Mouse (Mus musculus) testis, postnatal 10 days (tissue): ENCODE measurements around the gene Lrrc8c.
"Not testable (repeated sequence)": the region's sequence is repeated elsewhere in the genome, so short reads cannot be mapped to it uniquely, and the experiment has no call there.

ENCODE experiments used
- DNase-seq: peaks from one replicate; pipeline ENCODE4 v3.0.0; 2021; ENCODE audit warnings: low spot score

Lrrc8c gene

DNA sequence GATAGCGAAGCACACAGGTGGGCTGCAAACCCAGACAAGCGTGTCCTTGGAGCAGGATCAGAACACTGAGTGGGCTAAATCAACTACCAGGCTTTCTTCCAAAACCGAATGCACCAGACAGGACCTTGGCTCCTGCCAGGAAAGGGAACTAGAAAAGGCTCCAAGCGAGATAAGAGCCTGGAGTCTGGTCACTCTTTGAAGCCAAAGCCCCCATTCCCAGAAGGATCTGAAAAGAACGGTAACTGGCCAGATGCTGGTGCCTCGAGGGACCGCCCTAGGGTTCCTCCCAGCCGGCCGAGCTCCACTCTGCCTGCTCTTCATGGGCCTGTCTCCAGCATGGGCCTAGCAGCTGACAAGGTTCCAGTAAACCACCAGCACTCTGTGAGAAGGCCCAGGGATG is 83.4 kb downstream of the Lrrc8c start:
- peak; percentile 53 for DNase-seq

DNA sequence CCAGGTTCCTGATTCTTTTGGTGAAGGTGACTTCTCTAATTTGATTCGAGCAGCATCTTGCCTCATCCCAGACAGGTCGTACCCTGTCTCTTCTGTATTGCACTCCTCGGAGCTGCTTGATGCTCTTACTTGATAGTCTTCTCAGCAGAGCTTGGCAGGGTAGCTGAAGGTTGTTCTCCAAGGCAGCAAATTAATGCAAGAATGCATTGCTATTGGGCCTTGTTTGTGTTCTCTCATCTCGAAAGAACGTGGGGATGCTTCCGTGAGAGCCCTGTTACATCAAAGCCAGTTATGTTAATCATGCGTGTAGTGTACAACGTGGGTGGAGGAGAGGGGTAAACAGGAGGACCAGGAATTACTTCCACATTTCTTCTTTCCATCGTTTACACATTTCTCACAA is 86.5 kb downstream of the Lrrc8c start:
- no peak for DNase-seq

DNA sequence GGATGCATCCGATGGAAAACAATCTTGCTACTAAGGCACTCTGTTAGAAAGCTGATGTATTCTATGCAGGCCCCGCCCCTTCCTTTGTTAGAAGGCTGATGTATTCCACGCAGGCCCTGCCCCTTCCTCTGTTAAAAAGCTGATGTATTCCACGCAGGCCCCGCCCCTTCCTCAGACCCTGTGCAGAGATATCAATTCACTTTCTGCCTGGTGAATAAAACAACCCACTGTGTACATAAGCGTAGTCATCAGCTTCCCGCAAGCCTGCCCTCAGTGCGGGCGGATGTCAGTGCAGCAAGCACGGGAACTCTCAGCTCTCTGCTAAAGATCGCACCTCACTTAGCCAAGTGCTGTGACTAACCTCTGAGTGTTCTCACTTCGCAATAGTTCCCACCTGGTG is 90.5 kb downstream of the Lrrc8c start:
- DNase-seq, result no peak

DNA sequence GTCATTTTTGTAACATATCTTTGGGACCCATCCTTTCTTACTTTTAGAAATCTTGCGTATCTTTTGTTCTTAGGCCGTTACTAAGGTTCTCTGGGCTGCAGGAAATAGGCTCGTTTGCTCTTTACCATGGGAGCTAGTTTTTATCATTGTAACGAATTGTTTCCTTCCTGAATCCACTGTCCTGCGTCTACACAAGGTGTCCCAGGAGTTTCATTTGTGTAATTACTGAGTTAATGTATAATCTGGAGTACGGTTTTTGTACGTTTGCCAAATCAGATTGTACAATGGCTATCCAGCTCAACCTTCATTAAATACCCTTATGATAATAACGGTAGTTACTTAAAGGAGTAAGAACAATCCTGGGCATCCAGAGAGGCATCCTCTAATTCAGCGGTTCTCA is 93.8 kb downstream of the Lrrc8c start:
- DNase-seq, result no peak

DNA sequence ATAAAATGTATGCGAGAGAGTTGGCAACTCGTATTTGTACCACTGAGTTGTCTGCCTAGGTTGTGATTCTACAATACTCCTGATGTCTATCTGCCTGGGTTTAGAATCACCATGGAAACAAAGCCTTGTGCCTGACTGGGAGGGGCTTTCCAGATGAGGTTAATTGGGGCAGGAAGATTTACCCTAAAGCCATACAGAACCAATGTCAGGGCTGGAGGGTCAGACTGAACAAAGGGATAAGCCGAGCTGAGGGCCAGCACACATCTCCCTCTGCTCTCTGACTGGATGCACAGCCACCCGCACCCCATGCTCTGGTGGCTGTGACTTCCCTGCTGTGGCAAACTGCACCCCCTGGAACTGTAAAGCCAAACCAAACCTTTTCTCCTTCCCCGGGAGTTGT is 94.8 kb downstream of the Lrrc8c start:
- no peak for DNase-seq

DNA sequence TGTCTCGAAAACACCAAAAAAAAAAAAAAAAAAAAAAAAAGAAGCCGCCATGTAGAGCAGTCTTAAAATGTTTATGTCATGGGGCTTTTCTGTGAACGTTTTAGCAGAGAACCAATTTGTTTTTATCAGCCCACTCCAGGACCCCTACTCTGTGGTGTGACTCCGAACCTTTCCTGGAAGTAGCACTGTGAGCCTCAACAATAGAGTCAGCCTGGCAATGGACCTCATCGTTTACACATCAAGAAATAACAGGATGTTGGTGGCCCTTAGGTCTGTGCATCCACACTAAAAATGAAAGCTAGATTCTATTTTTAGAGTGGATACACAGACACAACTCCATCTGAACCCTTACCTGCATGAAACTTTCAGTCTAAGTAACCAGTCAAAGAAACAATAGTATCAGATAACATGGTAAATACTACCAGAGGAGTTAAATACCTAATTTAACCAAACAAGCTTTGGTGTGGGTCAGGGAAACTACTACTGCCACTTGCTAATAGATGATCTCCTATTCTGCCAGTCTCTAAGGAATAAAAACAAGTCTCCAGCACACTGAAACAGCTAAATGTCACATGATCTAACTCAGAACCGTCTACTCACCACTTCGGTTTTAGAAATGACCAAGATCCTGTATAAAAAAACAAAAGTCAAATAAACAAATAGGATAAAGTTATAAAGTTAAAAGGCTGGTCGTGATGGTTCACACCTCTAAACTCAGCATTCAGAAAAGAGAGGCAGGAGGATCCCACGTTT is 95.7 kb downstream of the Lrrc8c start:
- no peak for DNase-seq

DNA sequence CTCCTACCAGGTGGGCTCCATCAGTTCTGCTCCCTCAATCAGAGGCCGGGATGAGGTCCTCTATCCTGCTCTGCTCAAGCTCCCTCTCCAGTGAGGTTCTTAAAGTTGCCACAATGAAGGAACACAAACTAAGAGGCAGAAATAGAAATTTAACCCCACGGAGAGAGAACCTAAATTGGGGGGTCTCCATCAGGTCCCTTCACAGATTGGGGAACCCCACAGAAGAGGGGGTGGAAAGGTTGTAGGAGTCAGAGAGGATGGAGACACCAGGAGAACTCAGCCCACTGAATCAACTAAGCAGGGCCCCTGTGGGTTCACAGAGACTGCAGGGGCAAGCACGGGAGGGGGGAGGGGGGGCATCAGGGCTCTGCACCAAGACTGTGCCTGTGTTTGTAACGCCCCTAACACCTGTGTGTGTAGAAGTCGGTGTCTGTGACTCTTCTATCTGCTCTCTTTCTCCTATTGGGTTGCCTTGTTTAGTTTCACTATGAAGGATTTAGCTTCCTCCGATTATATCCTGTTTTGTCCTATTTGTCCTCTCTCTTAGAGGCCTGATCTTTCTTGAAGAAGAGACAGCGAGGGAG is 96.8 kb downstream of the Lrrc8c start:
- no peak for DNase-seq

DNA sequence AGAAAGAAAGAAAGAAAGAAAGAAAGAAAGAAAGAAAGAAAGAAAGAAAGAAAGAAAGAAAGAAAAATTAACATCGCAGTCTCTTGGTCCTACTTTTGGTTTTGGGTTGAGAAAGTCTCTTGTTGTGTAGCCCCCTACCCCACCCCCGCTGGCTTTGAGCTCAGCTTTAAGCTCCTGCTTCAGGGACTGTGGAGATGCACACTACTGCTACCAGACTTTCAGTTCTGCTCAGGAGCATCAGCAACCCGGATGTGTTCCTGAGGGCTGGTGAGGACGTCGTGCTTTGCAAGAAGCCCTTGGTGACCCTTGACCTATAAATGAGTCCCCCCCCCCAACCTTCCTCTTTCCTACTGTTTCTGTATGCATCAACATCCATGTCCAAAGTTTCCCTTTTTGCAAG is 97.3 kb downstream of the Lrrc8c start:
- DNase-seq, result no peak

DNA sequence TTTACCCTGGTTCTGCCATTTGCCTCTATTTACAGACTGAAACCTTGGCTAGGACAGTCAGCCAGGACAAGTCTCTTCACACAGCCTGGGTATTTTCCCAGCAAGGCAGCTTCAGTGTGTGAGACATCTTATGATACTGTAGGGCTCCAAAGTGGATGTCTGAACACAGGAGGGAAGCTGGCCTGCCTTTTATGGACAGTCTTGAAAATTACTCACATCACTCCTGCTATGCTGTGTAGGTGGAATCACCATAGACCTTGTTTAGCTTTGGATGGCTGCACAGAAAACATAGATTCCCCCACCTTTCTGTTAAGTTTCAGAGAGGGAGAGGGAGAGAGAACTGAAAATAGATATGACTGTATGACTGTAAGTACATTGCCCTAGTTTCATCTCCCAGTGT is 99.3 kb downstream of the Lrrc8c start:
- DNase-seq, result no peak

DNA sequence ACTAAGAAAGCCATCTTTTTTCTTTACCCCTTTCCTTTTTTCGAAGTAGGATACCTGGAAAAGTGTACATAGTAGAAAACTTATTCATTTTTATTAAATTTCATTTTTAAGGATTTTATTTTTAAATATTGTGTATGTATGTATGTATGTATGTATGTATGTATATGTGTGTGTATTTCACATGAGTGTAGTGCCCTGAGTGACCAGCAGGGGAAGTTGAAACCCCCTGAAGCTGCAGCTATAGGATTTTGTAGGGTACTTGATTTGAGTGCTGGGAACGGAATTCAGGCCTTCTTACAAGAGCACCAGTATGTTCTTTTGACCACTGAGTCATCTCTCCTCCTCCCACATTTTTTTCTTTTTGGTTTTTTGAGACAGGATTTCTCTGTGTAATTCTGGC is 100.5 kb downstream of the Lrrc8c start:
- DNase-seq, result no peak

DNA sequence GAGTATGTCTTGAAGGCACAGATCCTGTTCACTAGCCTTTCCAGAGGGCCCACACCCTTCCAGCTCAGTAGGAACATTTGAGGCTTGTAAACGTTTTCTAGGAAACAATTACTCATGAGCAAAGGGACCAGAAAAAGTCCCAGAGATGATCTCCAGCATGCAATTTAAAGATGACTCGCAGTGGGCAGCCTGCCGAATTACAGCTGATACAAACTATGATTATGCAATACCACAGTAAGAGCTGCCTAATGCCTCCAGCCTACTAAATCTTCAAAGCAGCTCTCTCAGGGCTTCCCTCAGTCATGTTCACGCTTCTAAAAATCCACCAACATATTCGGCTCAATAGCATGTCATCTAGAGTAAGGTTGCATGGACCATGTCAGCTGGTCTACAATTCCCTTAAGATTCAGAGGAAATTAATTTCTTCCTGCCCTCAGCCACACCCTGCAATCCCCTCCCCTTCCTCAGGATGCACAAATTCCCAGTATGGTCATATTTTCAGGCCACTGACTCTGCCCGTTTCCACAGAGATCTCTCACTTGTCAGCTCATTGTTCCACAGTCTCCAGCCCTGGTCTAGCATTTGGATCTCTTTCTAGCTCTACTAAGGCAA is 101.4 kb downstream of the Lrrc8c start:
- no peak for DNase-seq

DNA sequence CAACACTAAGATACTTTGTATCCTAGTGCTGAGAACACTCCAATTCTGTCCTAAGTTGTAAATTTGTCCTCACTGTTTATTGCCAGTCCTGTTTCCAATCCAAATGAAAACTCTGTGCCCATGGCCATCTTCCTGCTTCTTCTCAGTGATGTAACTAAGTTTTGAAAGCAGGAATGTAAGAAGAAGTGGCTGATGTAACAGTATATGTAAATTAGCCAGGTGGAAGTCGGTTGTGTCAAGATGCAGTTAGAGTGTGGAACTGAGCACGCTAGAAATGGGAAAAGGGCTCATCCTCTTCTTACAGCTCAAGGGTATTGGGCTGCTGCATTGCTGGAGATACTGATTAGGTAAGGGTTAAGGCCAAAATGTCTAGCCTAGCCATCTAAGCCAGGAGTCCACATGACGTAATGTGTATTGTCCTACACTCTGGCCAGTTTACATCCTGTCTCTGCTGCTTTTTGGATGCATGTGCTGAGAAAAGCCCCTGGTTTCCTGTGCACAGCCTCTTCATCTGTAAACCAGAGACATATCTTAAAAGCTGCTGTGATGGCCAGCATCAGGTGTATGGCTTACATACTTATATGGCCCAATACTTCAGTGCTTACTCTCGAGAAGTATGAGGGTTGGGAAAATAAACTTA is 104.0 kb downstream of the Lrrc8c start:
- no peak for DNase-seq

DNA sequence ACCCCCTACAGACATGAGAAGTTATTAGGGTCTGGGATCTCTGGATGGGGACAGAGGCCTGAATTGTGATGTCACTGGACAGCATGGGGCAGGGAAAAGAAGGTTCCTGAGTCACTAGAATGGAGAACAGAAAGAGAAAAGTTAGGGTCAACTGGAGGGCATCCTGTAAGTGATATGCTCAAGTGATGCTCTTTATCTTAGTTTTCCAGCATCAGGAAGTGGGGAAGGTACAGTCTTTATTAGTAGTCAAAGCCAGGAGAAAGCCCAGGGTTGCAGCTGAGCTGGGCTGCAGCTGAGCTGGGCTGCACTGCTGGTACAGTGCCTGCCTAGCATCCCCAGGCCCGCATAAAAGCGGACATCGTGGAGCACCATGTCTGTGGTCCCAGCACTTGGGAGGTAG is 105.1 kb downstream of the Lrrc8c start:
- no peak for DNase-seq

DNA sequence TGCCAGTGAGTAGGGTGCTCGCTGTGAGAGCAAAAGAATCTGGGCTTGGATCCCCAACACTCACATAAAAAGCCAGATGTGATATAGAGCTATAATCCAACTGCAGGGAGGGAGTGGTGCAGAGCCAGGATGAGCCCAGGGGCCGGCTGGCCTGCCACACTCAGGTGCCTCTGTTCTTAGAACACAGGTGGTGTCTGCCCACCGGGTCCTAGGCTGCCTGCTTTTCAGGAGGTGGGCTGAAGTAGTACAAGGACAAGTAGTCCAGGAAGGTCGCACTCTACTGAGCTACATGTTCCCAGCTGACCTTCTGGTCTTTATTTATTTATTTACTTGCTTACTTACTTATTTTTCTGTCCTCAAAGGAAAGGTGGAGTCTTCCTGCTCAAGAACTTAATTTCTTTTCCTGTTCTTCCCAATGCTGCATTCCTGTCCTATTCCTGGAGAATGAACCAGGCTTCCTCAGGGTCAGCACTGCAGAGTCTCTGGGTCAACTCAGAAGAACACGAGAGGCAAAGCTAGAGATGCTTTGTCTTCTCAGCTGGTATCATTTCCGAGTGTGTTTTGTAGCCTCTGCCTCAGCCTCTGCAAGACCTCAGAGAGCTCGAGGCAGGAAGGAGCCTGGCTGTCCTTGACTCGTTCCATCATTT is 106.4 kb downstream of the Lrrc8c start:
- DNase-seq, result no peak

DNA sequence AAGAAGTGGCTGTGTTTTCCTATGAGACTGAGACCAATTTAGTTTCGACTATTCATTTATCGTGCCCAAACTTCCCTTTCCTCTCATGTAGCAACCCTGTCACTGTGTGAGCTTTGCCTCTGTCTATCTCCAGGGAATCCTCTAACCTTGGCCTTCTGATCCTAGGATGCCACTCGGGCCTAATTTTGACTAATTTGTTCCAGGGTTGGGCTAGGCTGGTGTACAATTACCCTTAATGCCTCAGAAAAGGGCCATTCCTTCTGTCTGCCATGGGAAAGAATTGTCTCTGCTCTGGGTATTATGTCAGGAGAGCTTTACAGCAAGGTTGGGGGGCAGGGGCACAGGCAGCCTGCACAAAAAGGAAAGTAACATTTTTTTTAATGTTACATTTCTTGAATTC is 107.2 kb downstream of the Lrrc8c start:
- DNase-seq, result no peak

DNA sequence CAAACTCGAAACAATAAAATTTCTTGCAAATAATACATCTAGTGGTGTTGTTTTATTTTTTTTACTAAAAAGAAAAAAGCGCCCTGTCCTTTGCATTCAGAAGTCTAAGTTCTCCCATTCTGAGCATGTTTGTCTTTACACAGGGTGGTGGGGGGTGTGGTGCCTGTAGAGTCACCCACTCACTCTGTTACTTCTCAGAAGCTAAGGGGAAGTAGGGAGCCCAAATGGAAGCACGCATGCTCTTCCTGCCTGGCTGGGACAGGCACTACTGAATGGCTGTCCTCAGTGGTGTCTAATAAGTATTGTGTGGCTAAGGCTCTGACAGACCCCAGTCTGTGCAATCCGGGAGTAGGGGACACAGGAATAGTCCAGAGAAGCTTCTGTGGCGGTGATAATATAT is 107.9 kb downstream of the Lrrc8c start:
- DNase-seq, result no peak

DNA sequence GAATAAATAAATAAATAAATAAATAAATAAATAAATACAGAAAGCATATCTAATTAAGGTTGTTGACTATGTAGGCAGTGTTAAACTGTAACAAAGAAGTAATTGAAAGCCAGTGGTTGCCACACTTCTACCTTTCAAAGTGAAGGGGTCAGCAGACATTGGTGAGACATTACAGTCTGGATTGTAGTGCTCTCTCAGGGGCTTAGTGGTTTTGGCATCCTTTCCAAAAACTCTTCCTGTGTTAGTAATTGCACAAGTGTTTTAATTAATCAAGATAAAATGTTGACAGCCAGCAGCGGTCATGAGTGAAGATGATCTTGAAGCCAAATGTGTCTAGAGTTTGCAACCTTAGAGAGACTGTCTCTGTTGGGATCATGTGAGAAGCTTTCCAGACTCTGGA is 110.8 kb downstream of the Lrrc8c start:
- no peak for DNase-seq

DNA sequence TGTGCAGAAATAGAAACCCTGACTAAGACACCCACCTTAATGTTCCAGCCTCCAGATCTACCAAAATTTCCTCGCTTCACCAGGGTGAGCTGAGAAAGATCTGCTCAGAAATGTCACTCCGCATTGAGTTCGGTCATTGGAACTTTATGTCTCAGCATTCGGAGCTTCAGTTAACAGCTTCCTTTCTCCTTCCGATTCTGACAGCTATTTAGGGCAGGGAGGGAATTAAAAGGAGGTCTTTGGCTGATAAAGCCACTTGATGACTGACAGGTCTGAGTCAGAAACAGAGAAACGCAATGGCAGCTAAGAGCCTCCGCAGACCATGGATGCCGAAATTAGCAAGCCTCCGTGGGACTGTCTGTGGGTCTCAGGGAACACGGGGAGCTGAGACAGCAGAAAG is 112.9 kb downstream of the Lrrc8c start:
- no peak for DNase-seq

DNA sequence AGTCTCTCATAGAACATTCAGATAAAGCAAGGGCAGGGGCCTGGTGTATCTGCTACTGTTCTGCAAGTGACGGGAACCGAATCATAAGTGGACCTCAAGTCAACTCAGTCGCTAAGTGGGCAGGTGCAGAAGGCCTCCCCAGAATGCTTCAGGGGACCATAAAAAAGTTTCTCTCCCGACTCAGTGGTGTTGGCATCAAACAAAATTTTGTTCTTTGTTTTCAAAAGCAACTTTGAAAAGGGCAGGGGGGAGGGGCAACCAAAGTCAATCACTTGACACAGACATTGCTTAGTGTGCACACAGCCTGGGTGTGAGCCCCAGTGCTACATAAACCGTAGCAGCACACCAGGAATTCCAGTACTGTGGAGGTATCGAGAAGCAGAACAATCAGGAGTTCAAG is 116.4 kb downstream of the Lrrc8c start:
- no peak for DNase-seq

DNA sequence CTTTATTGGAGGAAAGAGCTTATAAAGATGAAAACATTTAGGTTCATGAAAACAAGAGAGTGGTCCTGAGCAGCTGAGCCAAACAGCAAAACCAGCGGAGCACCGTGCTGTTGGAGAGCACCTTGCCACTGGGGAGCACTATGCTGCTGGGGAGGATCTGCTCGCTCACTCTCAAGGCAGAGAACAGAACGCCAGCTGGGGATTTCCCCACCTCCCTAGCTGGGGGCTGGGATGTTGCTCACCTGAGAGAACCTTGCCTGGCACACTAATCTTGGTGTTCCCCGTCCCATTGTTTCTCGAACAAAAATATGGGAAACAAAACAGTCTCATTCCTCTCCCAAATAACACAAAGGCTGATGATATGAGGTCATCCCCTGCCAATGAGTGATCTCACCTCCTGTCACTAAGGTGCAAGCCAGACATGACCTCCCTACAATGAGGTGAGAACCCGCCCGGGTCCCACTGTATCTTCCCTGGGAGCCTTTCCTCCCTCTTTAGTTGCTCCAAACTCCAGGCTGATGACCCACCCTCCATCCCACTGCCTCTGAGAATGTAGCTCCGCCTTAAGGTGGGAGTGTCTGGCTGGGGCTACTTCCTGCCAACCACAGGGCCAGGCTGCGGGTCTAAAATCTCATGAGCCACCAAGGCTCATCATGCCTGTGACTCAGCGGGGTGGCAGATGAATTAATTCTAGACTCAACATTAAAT is 117.5 kb downstream of the Lrrc8c start:
- no peak for DNase-seq

DNA sequence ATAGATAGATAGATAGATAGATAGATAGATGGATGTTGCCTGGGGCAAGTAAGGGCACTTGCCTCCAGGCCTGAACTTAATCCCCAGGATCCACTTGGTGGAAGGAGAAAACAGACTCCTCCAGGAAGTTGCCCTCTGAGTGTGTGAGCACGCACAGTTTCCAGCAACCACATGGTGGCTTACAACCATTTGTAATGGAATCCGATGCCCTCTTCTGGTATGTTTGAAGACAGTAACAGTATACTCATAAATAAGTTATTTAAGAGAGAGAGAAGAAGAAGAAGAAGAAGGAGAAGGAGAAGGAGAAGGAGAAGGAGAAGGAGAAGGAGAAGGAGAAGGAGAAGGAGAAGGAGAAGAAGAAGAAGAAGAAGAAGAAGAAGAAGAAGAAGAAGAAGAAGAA is 119.1 kb downstream of the Lrrc8c start:
- not testable (repeated sequence) for DNase-seq

DNA sequence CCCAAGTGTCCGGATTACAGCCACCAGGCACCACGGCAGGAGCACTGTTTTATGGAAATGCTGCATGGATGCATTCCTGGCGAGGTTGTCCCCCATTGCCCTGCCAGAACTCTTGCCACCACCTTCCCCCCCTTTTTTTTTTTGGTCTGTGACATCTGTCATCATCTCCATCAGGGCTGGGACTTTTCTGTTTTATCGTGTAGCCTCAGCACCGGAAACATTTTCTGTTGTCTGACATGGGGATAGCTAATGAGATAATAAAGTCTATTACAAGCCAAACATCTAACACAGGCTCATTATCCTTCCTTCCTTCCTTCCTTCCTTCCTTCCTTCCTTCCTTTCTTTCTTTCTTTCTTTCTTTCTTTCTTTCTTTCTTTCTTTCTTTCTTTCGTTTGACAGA is 119.7 kb downstream of the Lrrc8c start:
- no peak for DNase-seq
